Mouse (Mus musculus): Measurements from ENCODE around the gene Kif1a.
"Not testable (repeated sequence)": the region's sequence is repeated elsewhere in the genome, so short reads cannot be mapped to it uniquely, and the experiment has no call there.

Kif1a gene

GRCm38 (mm10) chr1:93018716-93019115 is 83.0 kb downstream of the Kif1a start:
- DNase-seq (ENCODE audit: low spot score) = no peak

DNA sequence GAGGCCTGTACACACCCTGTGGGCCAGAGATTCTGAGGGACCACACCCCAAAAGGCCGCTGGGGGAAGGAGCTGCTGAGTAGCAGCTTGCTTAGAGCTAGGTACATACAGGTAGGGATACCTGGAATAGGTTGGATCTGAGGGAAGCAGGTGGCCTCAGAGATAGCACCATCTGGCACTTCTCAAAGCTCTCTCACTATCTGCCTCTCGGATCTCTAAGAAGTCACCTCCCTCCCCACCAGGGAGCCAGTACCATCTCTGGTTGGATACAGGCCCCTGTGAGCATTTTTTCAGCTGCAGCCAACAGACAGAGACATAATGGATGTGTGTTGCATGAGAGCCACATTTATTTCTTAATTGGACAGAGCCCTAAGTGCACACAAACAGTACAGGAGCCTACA is 86.6 kb downstream of the Kif1a start:
- no peak for DNase-seq (ENCODE audit: low spot score)

GRCm38 (mm10) chr1:93014460-93014859 is 87.3 kb downstream of the Kif1a start:
- DNase-seq (ENCODE audit: low spot score) = peak; percentile 75

DNA sequence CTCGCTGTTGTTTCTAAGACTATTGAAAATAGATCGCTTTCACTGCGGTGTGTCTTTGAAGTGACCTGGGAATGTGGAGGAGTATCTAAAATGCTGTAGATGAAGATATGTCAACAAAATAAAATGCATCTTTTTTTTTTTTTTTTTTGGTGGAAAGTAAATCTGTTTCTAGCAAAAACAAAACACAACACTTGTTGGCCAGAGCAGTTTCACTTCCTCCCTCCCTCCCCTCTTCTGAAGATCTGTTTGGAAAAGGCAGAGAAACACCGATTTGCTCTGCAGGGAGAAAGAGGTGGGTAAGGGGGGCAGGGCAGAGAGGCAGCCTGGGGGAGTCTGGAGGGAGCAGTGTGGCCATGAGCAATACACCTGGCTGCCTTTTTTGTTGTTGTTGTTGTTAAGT is 88.4 kb downstream of the Kif1a start:
- no peak for DNase-seq (ENCODE audit: low spot score)

GRCm38 (mm10) chr1:93012103-93012585 is 89.6 kb downstream of the Kif1a start:
- DNase-seq (ENCODE audit: low spot score) = no peak

- DNase-seq (ENCODE audit: low spot score) = no peak
Measured at GRCm38 (mm10) chr1:93010731-93011130, 91.0 kb downstream of the Kif1a start.

DNA sequence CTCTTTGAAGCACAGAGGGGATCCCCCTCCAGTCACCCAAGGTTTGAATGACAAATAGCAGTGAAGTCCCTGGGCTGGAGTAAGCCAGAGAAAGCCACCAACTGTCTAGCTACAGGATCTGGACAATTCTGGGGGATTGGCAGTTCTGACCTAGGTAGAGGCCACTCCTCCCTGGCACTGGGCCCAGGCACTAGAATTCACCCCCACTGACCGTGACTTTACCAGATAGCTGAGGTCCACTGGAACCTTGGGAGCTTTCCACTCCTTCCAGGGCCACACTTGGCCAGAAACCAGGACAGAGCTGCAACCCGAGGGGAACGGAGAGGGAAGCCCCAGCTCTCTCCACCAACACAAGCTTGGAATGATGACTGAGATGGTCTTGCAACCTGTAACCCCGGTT is 92.6 kb downstream of the Kif1a start:
- no peak for DNase-seq (ENCODE audit: low spot score)

DNA sequence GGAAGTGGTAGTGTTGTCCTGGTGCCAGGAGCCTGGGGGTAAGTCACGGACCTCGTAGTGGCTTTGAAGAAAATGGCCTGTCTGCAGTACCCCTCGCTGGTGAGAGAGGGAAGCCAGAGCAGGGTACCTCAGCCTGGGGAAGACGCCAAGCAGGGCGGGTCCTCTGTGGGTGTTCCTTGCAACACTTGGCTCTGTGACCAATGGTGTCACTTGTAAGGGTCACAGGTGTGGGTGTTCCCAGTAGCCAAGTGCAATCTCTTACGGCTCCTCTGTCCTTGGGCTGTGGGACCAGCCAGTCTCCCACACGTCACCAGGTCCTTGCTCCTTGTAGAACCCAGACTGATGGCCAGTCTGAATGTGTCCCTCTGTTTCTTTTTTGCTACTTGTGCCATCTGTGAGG is 95.7 kb downstream of the Kif1a start, which contains the start of gene Aqp12:
Gene Aqp12 (plus strand): TSS at position 274 of the 400 bp plus-strand sequence.
- DNase-seq (ENCODE audit: low spot score) = no peak

DNA sequence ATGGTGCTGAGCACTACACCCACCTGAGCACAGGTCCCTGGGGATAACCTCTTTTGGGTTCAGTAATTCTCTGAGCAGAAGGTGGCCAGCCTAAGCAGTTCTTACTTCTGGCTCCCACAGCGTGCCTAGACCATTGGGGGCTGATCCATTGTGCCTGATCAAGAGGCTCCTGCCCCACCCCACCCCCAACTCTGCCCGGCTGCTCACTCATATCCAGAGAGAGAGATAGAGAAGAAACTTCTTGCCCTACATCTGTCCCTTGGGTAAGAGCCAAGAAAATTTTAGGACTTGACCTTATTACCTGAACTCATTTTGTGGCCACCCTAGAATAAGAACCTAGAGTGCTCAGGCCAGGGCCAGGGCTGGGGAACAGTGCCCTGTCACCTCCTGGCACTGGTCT is 108.9 kb downstream of the Kif1a start:
- DNase-seq (ENCODE audit: low spot score) = no peak

DNA sequence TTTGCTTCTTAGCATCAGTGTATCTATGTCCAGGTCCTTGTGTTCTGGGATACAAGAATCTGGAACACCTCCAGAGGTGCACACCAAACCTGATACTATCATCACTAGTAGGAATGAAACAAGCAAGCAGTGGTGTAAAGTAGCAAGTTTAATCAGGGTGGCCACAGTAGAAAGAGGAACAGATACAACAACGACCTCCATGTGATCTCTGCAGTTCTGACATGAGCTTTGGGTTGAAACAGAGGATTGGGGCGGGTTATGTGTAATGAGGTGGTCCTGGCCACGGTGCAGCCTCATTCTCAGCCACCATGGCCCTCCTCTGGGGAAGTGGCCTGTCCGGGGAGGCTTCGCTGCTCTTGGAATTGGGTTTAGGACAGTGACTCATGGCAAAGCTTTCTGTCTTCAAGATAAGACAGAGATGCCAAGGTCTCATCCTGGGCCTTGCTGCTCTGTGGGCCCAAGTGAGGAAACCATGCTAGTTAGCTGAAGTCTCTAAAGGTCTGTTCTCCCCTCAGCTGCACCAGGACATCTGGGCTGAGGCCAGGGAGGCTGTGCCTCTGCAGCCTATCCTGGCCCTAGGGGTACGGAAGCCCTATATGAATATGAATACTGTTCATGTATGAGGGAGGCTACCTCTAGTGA is 109.4 kb downstream of the Kif1a start:
- DNase-seq (ENCODE audit: low spot score) = no peak

- no peak for DNase-seq (ENCODE audit: low spot score)
Measured at GRCm38 (mm10) chr1:92989891-92990290, 111.9 kb downstream of the Kif1a start.

GRCm38 (mm10) chr1:92988894-92989293 is 112.9 kb downstream of the Kif1a start:
- DNase-seq (ENCODE audit: low spot score) = no peak

- DNase-seq (ENCODE audit: low spot score) = no peak
Measured at GRCm38 (mm10) chr1:92984999-92985398, 116.8 kb downstream of the Kif1a start.

GRCm38 (mm10) chr1:92982931-92983605 is 118.7 kb downstream of the Kif1a start:
- DNase-seq (ENCODE audit: low spot score) = no peak

DNA sequence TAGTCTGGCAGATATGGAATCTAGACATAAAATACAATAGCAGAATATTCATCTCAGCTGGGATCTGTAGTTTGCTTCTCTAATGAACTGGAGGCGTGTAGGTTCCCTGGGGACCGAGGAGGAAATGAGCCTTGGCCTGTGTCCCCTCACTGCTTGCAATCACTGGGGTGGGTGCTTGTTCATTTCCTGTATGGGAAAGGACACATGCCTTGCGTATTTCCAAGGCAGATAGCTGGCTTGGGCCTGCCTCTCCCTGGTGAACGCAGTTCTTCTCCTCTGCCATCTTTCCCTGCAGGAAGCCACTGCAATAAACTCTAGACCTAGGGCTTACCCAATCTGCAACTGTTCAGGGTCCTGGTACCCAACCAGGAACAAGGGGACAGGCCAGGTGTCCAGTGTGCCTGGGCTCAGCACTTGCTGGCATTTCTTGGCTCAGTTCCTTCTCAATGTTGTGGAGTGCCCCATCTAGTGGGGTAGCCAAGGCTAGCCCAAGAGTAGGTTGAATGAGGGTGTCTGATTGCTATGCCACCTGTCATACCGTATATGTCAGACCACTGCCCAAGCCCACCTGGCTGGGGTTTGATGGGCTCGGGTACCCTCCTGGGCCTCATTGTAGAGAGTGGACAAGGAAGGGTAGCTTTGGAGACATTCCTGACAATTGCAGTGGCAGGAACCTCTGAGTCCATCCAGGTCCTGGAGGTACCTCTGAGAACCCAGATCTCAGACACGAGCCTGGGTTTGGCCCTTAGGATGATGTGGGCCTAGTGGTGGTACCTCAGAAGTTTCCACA is 120.5 kb downstream of the Kif1a start:
- DNase-seq (ENCODE audit: low spot score) = peak; percentile 65

DNA sequence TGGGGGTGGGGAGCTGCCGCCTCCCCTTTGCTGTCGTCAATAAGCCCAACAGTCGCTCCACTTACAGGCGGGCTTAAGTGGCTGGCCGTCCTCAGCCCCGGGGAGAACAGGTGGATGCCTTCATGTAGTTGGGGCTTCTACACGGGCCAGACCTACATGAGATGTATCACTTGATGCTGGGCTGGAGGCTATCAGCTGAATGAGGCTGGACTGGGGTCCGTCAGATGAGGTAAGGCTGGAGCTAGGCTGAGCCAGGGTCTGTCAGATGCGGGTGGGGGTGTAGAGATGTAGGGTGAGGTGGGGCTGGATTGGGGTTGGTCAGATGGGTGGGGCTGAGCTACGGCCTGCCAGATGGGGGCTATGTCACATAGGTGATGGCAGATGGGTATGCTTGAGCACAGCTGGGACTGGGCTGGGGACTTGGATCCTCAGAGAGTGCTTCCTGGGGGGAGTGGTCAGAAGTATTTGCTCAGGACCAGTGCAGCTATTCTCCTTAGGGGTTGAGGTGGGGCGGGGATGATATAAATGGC is 122.6 kb downstream of the Kif1a start:
- DNase-seq (ENCODE audit: low spot score) = no peak

GRCm38 (mm10) chr1:92978645-92979044 is 123.1 kb downstream of the Kif1a start:
- DNase-seq (ENCODE audit: low spot score) = no peak

DNA sequence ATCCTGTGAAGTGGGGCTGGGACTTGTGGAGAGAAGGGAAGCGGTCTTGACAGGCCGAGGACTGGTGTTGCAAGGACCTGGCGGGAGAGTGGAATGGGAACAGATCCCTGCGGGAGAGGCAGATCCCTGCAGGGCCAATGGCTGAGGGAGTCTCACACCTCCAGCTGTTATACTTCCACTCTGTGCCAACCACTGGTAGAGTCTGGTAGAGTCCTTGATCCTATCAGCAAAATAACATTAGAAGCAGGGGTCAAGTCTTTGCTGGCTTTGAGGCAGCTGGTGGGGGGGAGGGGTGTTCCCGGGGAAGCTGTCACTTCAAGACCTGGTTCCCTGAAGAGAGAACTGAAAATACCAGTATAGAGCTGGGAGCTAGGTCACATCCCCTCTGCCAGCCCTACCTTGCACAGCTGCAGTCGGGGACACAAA is 125.6 kb downstream of the Kif1a start:
- DNase-seq (ENCODE audit: low spot score) = peak; percentile 41

DNA sequence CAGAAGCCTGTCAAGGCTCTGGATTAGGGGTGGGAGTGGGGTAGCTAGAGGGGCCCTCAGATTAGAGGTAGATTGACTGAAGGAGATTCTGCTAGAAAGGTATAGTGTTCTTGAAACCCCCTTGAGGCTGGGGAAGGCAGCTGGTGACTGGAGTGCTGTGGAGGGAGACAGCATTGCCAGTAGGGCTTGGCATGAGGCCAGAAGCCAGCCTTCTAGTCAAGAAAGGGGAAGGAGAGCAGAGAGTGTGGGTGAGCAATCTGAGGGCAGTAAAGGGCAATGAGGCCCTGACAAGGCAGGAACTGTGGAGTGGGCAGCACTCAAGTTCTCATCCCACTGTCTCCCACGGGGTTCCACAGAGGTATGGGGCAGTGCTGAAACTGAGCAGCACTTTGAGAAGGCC is 128.9 kb downstream of the Kif1a start:
- peak; percentile 60 for DNase-seq (ENCODE audit: low spot score)

GRCm38 (mm10) chr1:92971879-92972795 is 129.6 kb downstream of the Kif1a start:
- no peak for DNase-seq (ENCODE audit: low spot score)

DNA sequence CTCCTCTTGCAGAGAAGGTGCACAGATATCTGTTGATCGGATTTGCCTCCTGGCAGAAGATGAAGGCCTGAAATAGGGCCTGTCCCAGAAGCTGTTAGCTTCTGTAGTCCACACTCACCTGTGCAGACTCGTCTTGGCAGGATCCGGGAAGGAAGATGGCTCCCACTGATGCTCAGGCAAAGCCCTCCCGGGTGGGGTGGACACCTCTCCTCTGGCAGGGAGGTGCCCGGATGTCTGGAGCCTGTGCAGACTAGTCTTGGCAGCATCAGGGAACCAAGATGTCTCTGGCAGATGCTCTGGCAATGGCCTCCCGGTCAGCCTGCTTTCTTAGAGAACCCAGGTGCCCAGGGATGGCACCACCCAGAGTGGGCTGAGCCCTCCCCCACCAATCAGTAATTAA is 131.0 kb downstream of the Kif1a start:
- not testable (repeated sequence) for DNase-seq (ENCODE audit: low spot score)

Data from lung, postnatal 25 days (tissue).